Mouse (Mus musculus) lung, postnatal 0 days (tissue): ENCODE results near the gene Chd9.

Experiments used
- CTCF ChIP-seq: IDR thresholded peaks from 2 replicates; pipeline ENCODE4 v1.5.1; 2016; ENCODE audit warnings: antibody characterized with exemption, mild to moderate bottlenecking
- EP300 ChIP-seq: IDR thresholded peaks from 2 replicates; pipeline ENCODE4 v1.6.1; 2016; ENCODE audit warnings: antibody characterized with exemption, mild to moderate bottlenecking, control low read depth

GRCm38 (mm10) chr8:90867061-90867460 lies 38.9 kb downstream of the Chd9 start:
- TF ChIP-seq CTCF = no peak
- TF ChIP-seq EP300 = no peak
